Mouse (Mus musculus) kidney, postnatal 4 days (tissue): ENCODE data around the gene Shld1.

Experiments
- DNase-seq, 2 experiments: peaks; one replicate each; pipeline ENCODE4 v3.0.0; 2021; ENCODE audit warnings: mixed read lengths in 2 of 2

Gene Shld1

GRCm38 (mm10) chr2:132686756-132687737 is at the start of gene Shld1:
Gene Shld1 (plus strand): TSS chr2:132686931.
- DNase-seq: peak; percentile 88 to 93

- no peak for DNase-seq
These were observed 48.4 kb upstream of the Shld1 start for GRCm38 (mm10) chr2:132638306-132638705.

DNA sequence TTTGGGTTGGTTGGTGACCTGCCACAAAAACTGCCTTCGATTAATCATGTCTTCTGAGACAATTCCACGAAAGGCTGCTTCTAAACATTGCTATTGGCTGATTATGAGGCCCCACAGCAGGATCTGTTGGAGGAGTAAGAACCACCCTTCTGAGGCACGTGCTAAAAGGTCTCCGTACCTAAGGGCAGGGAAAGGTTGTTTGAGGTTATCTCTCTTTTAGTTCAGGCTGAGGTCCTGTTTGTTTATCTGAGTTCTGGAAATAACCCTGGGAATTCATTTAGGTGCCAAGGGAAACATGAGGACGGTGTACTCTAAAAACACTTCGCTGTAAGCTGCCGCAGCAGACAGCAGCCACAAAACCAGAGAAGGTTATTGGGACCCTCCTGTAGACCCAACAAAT is 47.4 kb upstream of the Shld1 start:
- DNase-seq: no peak

GRCm38 (mm10) chr2:132641196-132641595 is 45.5 kb upstream of the Shld1 start:
- no peak for DNase-seq

DNA sequence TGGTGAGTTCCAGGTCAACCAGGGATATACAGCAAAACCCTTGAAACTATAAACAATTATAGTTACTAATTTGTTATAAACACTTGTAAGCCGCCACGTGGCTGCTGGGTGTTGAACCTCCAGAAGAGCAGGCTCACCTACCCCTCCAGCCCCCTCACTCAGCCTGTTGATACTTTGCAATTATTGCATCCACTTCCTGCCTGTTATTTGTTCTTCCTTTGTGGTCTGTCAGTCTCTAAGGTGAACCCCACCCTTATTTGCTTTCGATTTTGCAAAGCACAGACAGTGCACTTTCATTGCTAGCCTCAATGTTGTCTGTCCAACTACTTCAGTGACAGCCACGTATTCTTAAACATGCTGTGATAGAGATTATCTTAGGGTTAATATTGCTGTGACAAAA is 43.6 kb upstream of the Shld1 start:
- DNase-seq: no peak

DNA sequence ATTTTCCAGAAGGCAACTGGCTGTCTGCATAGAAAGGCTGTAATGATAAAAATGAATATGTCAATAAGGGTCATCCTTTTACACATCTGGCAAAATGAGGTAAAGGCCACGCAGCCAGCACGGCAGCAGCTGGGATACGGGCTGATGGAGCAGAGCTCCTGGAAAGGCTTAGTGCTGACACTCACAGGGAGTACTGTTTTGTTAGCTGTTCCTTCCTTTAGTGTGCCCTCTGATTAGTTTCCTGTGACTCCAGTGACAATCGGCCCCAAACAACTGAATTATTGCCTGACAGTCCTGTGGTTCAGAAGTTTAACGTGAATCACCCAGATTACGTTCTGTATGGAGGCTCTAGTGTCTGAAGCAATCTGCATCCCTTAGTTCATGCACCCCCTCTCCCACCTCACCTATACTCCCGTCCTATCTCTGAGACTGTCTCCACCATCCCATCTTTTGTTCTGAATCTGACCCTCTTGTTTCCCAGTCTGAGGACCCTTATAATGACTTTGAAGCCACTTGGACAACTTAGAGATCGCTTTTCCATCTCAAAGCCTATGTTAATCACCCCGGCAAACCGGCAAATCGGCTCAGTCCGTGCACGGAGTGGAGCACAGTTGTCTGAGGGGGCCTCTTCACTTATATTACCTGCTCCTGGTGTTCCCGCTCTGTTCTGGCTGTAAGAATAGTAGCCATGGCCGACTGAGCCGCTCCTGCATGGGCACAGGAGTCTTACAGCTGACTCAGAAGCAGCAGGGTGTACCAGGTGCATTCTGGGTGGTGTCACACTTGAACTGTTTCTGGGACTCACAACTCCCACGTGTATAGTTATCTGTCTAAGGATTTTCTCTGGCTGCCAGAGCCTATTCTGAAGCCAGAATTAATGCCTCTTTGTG is 39.6 kb upstream of the Shld1 start:
- peak; percentile 27 to 51 for DNase-seq

GRCm38 (mm10) chr2:132649352-132649870 is 37.3 kb upstream of the Shld1 start:
- DNase-seq: no peak

DNA sequence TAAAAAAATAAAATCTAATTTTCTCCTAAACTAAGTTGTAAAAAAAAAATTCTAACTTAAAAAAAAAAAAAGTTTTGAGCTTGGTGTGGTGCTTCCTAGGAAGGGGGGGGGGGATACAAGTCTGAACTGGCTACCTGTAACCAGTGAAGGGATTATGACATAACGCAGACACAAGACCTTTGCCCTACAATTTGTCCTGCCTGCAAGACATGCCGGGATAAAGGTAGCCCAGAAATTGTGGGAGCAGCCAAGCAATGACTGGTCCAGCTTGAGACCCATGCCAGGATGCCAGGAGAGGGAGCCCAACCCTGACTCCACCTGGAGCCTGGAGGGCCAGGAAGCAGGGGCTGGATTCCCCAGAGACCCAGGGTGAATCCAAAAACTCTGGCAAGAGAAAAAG is 36.2 kb upstream of the Shld1 start:
- DNase-seq: no peak

DNA sequence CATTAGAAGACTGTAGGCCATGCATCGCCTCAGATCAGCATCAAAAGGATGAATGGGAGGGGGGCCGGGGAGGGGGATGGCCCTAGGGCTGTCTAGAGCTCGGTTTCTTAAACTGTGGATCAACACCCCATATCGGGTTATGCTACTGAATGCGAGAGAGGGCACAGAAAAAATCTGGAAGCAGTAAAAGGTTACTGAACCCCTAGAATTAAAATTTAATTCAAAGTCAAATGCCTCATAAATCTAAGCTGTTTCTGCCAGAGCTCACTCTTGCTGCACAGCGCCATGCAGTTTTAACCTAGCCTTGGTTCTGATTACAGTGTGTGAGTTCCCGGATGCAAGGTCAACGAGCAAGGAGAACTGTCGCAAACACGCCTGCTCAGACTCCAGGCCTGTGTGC is 34.3 kb upstream of the Shld1 start:
- DNase-seq: peak; percentile 52 to 67

DNA sequence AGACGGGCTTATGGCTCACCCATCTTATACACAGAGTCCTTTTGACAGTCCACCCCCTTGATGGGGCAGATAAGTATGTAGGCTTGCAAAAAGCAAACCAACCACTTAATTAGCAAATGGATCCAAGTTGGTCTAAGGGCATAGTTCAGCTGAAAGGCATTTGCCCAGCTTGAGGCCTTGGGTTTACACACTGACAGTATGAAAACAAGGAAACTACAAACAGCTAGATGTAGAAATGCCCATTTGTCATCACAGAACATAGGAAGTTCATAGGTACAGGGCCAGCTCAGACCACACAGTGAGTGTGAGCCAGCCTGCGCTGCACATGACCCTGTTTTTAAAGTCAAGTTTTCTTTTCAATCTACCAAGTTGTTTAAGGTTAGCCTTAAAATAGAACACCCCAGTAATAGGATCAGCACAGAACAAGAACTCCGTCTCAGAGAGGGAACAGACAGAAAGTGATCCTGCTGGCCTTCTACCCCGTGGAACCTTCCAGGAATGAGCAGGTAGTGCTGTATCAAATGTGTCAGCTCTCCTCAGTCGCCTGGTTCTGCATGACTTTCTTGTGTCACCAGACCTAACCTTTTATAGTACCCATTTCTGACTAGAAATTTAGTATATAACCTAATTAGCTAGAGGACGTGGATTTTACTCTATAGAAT is 31.8 kb upstream of the Shld1 start:
- DNase-seq: no peak

- no peak for DNase-seq
These were observed 29.5 kb upstream of the Shld1 start for GRCm38 (mm10) chr2:132657186-132657585.

DNA sequence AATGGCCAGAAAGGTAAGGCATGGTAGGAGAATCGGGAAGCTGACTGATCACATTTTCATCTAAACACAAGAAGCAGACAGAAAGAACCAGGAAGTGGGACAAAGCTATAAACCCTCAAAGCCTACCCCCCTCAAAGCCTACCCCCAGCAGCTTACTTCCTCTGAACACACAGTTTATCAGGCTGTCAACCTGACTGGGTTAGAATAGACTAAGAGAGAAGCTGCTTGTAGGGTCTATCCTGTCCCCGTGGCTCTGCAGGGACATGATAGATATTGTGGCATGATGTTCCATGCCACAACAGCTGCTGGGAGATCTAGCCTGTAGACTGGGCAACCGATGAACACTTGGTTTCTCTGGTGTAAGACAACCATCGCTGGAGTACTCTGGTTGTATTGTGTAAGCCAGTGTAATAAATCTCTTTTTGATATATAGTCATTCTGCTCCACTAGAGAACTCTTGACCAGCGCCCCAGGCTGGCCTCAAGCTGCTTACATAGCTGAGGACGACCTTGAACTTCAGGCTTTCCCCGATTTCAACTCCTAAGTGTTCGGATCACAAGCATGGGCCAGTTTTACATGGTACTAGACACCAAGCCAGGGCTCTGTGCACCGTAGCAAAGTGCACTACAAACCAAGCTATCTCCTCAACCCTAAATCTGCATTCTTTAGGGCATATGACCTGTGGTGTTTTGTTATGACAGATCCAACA is 28.2 kb upstream of the Shld1 start:
- no peak for DNase-seq

DNA sequence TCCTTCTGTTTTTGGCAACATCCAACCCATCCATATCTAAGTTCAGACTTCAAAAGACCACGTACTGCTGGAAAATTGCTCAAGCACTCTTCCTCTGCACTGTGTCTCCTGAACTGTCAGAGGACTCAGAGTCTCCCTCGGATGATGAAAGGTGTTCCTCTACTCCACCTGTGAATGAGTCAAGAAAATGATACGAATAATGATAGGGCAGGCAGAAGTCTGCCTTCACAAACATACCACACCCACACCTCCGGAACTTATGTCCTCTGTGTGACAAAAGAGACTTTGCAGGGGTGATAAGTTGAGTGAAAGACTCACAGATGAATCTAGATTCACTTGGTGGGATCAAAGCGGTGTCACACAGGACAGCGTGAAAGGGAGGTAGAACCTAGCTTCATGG is 17.6 kb upstream of the Shld1 start:
- DNase-seq: no peak

GRCm38 (mm10) chr2:132670290-132670689 is 16.4 kb upstream of the Shld1 start:
- DNase-seq: no peak

- DNase-seq: no peak
These were observed 14.6 kb upstream of the Shld1 start for GRCm38 (mm10) chr2:132672121-132672520.

DNA sequence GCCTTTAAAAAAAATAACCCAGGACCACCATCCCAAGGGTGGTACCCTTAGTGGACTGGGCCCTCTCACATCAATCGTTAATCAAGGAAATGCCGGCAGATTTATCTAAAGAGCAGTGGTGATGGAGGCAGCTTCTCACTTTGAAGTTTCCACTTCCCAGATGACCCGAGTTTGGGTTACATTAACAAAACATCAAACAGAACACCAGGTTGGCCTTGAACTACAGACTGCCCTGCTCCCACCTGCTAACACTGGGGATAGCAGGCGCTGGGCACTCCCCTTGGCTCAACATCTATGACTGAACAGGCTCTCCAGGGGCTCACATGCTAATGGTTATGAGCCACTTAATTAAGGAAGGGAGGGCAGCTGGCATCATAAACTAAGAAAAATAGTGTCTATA is 10.6 kb upstream of the Shld1 start:
- no peak for DNase-seq

DNA sequence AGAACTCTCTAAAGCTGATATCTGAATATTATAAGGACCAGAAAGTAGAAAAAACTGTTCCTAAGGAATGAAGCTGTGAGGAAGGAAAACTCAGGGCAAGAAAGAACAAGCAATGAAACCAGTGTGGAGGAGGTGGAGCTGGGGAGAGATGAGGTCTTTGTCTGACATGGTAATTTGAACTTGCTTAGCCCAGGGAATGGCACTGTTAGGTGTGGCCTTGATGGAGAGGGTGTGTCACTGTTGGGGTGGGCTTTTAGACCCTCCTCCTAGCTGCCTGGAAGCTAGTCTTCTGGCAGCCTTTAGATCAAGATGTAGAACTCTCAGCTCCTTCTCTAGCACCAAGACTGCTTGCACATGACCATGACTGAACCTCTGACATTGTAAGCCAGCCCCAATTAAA is 1.7 kb upstream of the Shld1 start:
- DNase-seq: no peak

GRCm38 (mm10) chr2:132688611-132689021 is 1.9 kb downstream of the Shld1 start:
- DNase-seq: no peak

DNA sequence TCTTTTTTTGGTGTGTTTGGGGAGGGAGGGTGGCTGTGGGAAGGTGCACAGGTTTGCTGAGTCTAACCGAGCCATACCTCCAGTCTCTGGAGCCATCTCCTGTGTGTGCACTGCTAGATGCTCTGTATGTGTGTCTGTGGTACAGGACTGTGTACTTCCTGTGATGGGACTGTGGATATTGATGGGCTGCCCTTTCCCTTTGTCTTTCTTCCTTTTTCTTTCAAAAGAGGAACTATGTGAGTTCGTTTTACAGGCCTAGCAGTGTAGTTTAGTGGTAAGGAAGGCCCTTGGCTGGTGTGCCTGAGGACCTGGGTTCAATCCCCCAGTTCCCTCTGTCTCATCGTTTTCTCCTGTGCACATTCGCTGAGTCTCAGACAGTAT is 2.4 kb downstream of the Shld1 start:
- no peak for DNase-seq

GRCm38 (mm10) chr2:132689569-132690231 is 3.0 kb downstream of the Shld1 start:
- DNase-seq: peak; percentile 20 to 34

DNA sequence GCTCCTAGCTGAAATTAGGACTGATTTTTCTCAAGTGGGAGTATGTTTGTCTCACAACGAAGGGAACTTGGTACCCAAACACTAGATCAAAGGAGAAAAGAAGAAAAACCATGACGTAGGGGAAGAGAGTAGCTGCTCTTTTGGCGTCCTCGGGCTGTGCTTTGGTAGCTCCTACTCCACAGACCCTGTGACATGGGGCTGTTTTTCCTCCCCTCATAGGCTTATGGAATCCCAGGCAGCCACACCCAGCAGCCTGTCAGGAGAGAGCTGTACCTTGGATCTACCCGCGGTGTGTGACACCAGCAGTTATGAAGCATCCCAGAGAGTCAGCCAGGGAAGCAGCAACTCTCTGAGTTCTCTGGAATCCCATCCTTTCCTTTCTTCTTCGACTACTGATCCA is 5.0 kb downstream of the Shld1 start:
- no peak for DNase-seq

GRCm38 (mm10) chr2:132692320-132692719 is 5.6 kb downstream of the Shld1 start:
- DNase-seq: no peak
